Comparison of ENCODE assay signal across 2 mouse cellular contexts in genomic region chr1:97781674-97782073, GRCm38 (mm10).
TF ChIP-seq lines count a peak whose summit lies in the region.

No protein-coding gene starts in this region.

TF ChIP-seq in CH12.LX, 34 proteins besides CTCF, POLR2A, EP300 and RAD21 (continued from another document):
- TF ChIP-seq MEF2A (IDR thresholded peaks at IDR 0.05; ENCODE audit: borderline replicate concordance, low read depth, low read length) (peak; percentile 78), MYC (IDR thresholded peaks at IDR 0.05; ENCODE audit: low read depth, low read length) (peak; percentile 55; the same call in 1 of the 2 replicates), MAX (IDR thresholded peaks at IDR 0.05; ENCODE audit: low read length) (no peak), PAX5 (IDR thresholded peaks at IDR 0.05; ENCODE audit: low read length) (no peak), RCOR1 (conservative IDR thresholded peaks at IDR 0.05; ENCODE audit: low read depth, low read length) (no peak), GABPA (IDR thresholded peaks at IDR 0.05; ENCODE audit: insufficient replicate concordance, low read depth, low read length) (no peak), IRF4 (IDR thresholded peaks at IDR 0.05; ENCODE audit: low read depth, low read length) (peak; percentile 80), ETS1 (conservative IDR thresholded peaks at IDR 0.05; ENCODE audit: low read depth, low read length) (peak; percentile 66), ZMIZ1 (IDR thresholded peaks at IDR 0.05; ENCODE audit: low read depth, low read length) (no peak), JUN (IDR thresholded peaks at IDR 0.05; ENCODE audit: insufficient read depth, low read depth, low read length) (peak; percentile 52), MAZ (IDR thresholded peaks at IDR 0.05; ENCODE audit: low read depth, low read length) (no peak), SIN3A (IDR thresholded peaks at IDR 0.05; ENCODE audit: low read length) (peak; percentile 25; the same call in 1 of the 2 replicates), KAT2A (IDR thresholded peaks at IDR 0.05; ENCODE audit: insufficient replicate concordance, low read length) (no peak), JUND (conservative IDR thresholded peaks at IDR 0.05; ENCODE audit: low read depth, low read length) (peak; percentile 82), TCF12 (IDR thresholded peaks at IDR 0.05; ENCODE audit: low read depth, low read length) (0 out of 2 replicates have a peak, but pooled peaks have one; percentile 43), ELF1 (IDR thresholded peaks at IDR 0.05; ENCODE audit: low read depth, low read length) (no peak)

TF ChIP-seq in MEL, 35 proteins besides CTCF, POLR2A, EP300 and RAD21 (continued from another document):
- TF ChIP-seq CHD2 (IDR thresholded peaks at IDR 0.05; ENCODE audit: low read length) (no peak), GABPA (IDR thresholded peaks at IDR 0.05; ENCODE audit: low read depth, low read length) (no peak), HCFC1 (IDR thresholded peaks at IDR 0.05; ENCODE audit: low read depth, low read length) (no peak), MAX (IDR thresholded peaks at IDR 0.05; ENCODE audit: low read length) (no peak), ETS1 (IDR thresholded peaks at IDR 0.05; ENCODE audit: low read depth, low read length) (peak; percentile 62), ZNF384 (IDR thresholded peaks at IDR 0.05; ENCODE audit: low read depth, low read length) (peak; percentile 90), JUND (IDR thresholded peaks at IDR 0.05; ENCODE audit: low read depth, low read length) (no peak), ZC3H11A (IDR thresholded peaks at IDR 0.05; ENCODE audit: low read depth, low read length) (no peak), TCF12 (IDR thresholded peaks at IDR 0.05; ENCODE audit: low read depth, low read length) (peak; percentile 48; the same call in 1 of the 2 replicates), ZMIZ1 (IDR thresholded peaks at IDR 0.05; ENCODE audit: low read depth, low read length) (no peak), GATA1 (IDR thresholded peaks at IDR 0.05; ENCODE audit: low read depth, low read length) (no peak), CHD1 (IDR thresholded peaks at IDR 0.05; ENCODE audit: low read depth, low read length) (no peak; the same call in 1 of the 2 replicates), NRF1 (IDR thresholded peaks at IDR 0.05; ENCODE audit: insufficient read depth, low read depth, low read length, poor library complexity, severe bottlenecking) (no peak), TAL1 (IDR thresholded peaks at IDR 0.05; ENCODE audit: low read length) (peak; percentile 28; the same call in 1 of the 2 replicates), SIN3A (IDR thresholded peaks at IDR 0.05; ENCODE audit: low read length) (peak; percentile 62; the same call in 1 of the 2 replicates), MYC (IDR thresholded peaks at IDR 0.05; ENCODE audit: low read depth, low read length) (0 out of 2 replicates have a peak, but pooled peaks have one; percentile 42), MAFK (IDR thresholded peaks at IDR 0.05; ENCODE audit: borderline replicate concordance, low read depth, low read length) (no peak)
